Mouse (Mus musculus) kidney, adult 2 months (tissue): ENCODE results near the gene Pecam1. TPM values are rescaled to one million over a fixed set of nuclear protein-coding genes. Genes with fewer than 3 reads are reported as not detected.
"Not testable (repeated sequence)": the region's sequence is repeated elsewhere in the genome, so short reads cannot be mapped to it uniquely, and the experiment has no call there.

Experiments
- DNase-seq: peaks from one replicate; pipeline ENCODE4 v3.0.0; 2021
- H3K27ac ChIP-seq: fragments of 200-500 bp; 2 replicates; pipeline ENCODE4 v1.5.1; 2012; ENCODE audit warnings: low read depth, low read length, control low read depth, inconsistent platforms; ENCODE audit not compliant: insufficient read depth
- H3K27me3 ChIP-seq: fragments of 200-500 bp; replicated peaks from 2 replicates; pipeline ENCODE4 v1.6.1; 2012; ENCODE audit warnings: mild to moderate bottlenecking, moderate library complexity, low read length, inconsistent platforms; ENCODE audit not compliant: control insufficient read depth, insufficient read depth
- H3K36me3 ChIP-seq: fragments of 200-500 bp; 2 replicates; pipeline ENCODE4 v1.6.1; 2012; ENCODE audit warnings: mild to moderate bottlenecking, moderate library complexity, low read length, inconsistent platforms; ENCODE audit not compliant: control insufficient read depth, insufficient read depth
- H3K4me1 ChIP-seq: fragments of 200-500 bp; 2 replicates; pipeline ENCODE4 v1.6.1; 2011; ENCODE audit warnings: low read length; ENCODE audit not compliant: control insufficient read depth, insufficient read depth
- H3K4me3 ChIP-seq: fragments of 200-500 bp; 2 replicates; pipeline ENCODE4 v1.5.1; 2011; ENCODE audit warnings: mild to moderate bottlenecking, low read depth, low read length, control low read depth; ENCODE audit not compliant: insufficient read depth
- CTCF ChIP-seq: fragments of 200-500 bp; conservative IDR thresholded peaks from 2 replicates; pipeline ENCODE4 v1.5.1; 2011; ENCODE audit warnings: low read depth, mild to moderate bottlenecking, control low read depth, low read length, moderate library complexity, mixed read lengths; ENCODE audit not compliant: insufficient read depth, insufficient read length
- POLR2A ChIP-seq: fragments of 200-500 bp; IDR thresholded peaks from one replicate; pipeline ENCODE4 v1.6.1; 2011; ENCODE audit warnings: low read depth, low read length, control low read depth
- WGBS: fragments of 180-500 bp; shearing (Covaris S2); methylation state at CpG from one replicate; pipeline ENCODE4 v1.1.7; 2018; 5-methylcytosine and 5-hydroxymethylcytosine counted together
- polyA plus RNA-seq: library from polyadenylated mRNA; depleted of rRNA; stranded (reverse); fragments of >200 nt; gene quantifications from 2 replicates; pipeline ENCODE4 v1.2.3, GENCODE M21; 2012

Pecam1 gene
- polyA plus RNA-seq, 1 experiment, result 60.4 TPM

GRCm38 (mm10) chr11:106741232-106741631 lies 9.2 kb downstream of the Pecam1 start:
- no peak overlapping the region for H3K27ac ChIP-seq
- 77% methylated on average over 6 of the region's 6 CpGs for WGBS

GRCm38 (mm10) chr11:106740724-106741123 lies 9.7 kb downstream of the Pecam1 start:
- H3K36me3 ChIP-seq, H3K4me1 ChIP-seq, H3K27ac ChIP-seq, H3K4me3 ChIP-seq, DNase-seq, H3K27me3 ChIP-seq: not testable (repeated sequence)
- WGBS, result 89% methylated on average over 7 of the region's 8 CpGs

More at GRCm38 (mm10) chr11:106741232-106741631, 9.2 kb downstream of the Pecam1 start:
- no peak for DNase-seq
- TF ChIP-seq CTCF, result no peak
- TF ChIP-seq POLR2A, result no peak
- H3K36me3 ChIP-seq, result no peaks in the 10 kb centered on the region
- H3K27me3 ChIP-seq, result no peaks in the 10 kb centered on the region
- no peaks in the 10 kb centered on the region; the same call in 1 of the 2 replicates for H3K4me1 ChIP-seq
- H3K4me3 ChIP-seq, result no peak overlapping the region

- DNase-seq, result no peak
- 93% methylated on average over 2 of the region's 2 CpGs for WGBS
- Histone ChIP-seq H3K4me1 (no peaks in the 10 kb centered on the region; the same call in 1 of the 2 replicates), H3K27me3 (no peaks in the 10 kb centered on the region), H3K27ac (0 out of 2 replicates have a peak overlapping the region, but pooled peaks have one; percentile 39), H3K36me3 (no peaks in the 10 kb centered on the region), H3K4me3 (no peak overlapping the region)
- TF ChIP-seq POLR2A (no peak), CTCF (no peak)
Measured at GRCm38 (mm10) chr11:106739116-106739515, 11.3 kb downstream of the Pecam1 start.

GRCm38 (mm10) chr11:106737178-106737621 lies 13.2 kb downstream of the Pecam1 start:
- TF ChIP-seq CTCF (no peak), POLR2A (no peak)
- Histone ChIP-seq H3K36me3 (no peaks in the 10 kb centered on the region), H3K27ac (peak overlapping the region; percentile 66), H3K27me3 (no peaks in the 10 kb centered on the region), H3K4me3 (no peak overlapping the region), H3K4me1 (no peaks in the 10 kb centered on the region; the same call in 1 of the 2 replicates)
- 46% methylated on average over 12 of the region's 12 CpGs for WGBS
- peak; percentile 74 for DNase-seq

- WGBS, result 79% methylated on average over 3 of the region's 3 CpGs
- TF ChIP-seq POLR2A, result no peak
- TF ChIP-seq CTCF, result no peak
- no peaks in the 10 kb centered on the region; the same call in 1 of the 2 replicates for H3K4me1 ChIP-seq
Measured at GRCm38 (mm10) chr11:106736614-106737013, 13.8 kb downstream of the Pecam1 start.

GRCm38 (mm10) chr11:106730714-106731113 lies 19.7 kb downstream of the Pecam1 start:
- Histone ChIP-seq H3K27ac (peak overlapping the region; percentile 78), H3K4me1 (no peaks in the 10 kb centered on the region), H3K27me3 (no peaks in the 10 kb centered on the region), H3K4me3 (no peak overlapping the region), H3K36me3 (no peaks in the 10 kb centered on the region)
- peak; percentile 61 for DNase-seq
- WGBS, result 52% methylated on average over 4 of the region's 4 CpGs
- TF ChIP-seq POLR2A (no peak), CTCF (no peak)

More at GRCm38 (mm10) chr11:106736614-106737013, 13.8 kb downstream of the Pecam1 start:
- Histone ChIP-seq H3K27ac (peak overlapping the region; percentile 66), H3K4me3 (no peak overlapping the region), H3K36me3 (no peaks in the 10 kb centered on the region), H3K27me3 (no peaks in the 10 kb centered on the region)
- DNase-seq, result no peak

GRCm38 (mm10) chr11:106729656-106730055 lies 20.8 kb downstream of the Pecam1 start:
- 93% methylated on average over 1 of the region's 1 CpGs for WGBS
- Histone ChIP-seq H3K4me3 (no peak overlapping the region), H3K4me1 (no peaks in the 10 kb centered on the region), H3K36me3 (no peaks in the 10 kb centered on the region), H3K27ac (no peak overlapping the region), H3K27me3 (no peaks in the 10 kb centered on the region)
- no peak for DNase-seq
- TF ChIP-seq POLR2A (no peak), CTCF (no peak)
